Mouse (Mus musculus): Measurements from ENCODE around the gene Hdgfl2. TPM values are rescaled to one million over a fixed set of nuclear protein-coding genes. Genes with fewer than 3 reads are reported as not detected.

Gene Hdgfl2
- total and polyA plus RNA-seq, 3 experiments, result 35.3 to 93.6 (median 68.9) TPM

- no peaks in the 10 kb centered on the region for H3K9me3 ChIP-seq (replicated peaks; ENCODE audit: low read length)
- H3K4me2 ChIP-seq (ENCODE audit: insufficient read depth, low read depth, poor library complexity, severe bottlenecking), result no peak overlapping the region
- no peaks in the 10 kb centered on the region for H3K27me3 ChIP-seq (replicated peaks)
- H3K9ac ChIP-seq (ENCODE audit: insufficient read depth, low read depth), result no peak overlapping the region
- no peaks in the 10 kb centered on the region for H3K4me1 ChIP-seq (ENCODE audit: control insufficient read depth in 1 of 2, insufficient read depth in 2 of 2)
- peaks cover 27% of the 10 kb centered on the region for H3K79me2 ChIP-seq (replicated peaks; ENCODE audit: control insufficient read depth, extremely low read depth, insufficient read depth, poor library complexity, severe bottlenecking)
- in situ Hi-C loops (cut with MboI; ENCODE audit: low pct_ligation_motif_present, low pct_unique_long_range_greater_than_20kb, low sequenced_read_pairs) (no loop called here), dilution Hi-C loops (cut with MboI; ENCODE audit: extremely low pct_ligation_motif_present, extremely low pct_unique_long_range_greater_than_20kb, low sequenced_read_pairs) (no loop called here)
- peaks cover 65 to 90% of the 10 kb centered on the region in 2 experiments for H3K36me3 ChIP-seq (replicated peaks in 1 of 2; ENCODE audit: control insufficient read depth in 1 of 2, insufficient read depth in 1 of 2, low read length in 1 of 2)
- TF ChIP-seq USF1 (IDR thresholded peaks at IDR 0.05; ENCODE audit: low read depth, low read length) (no peak), RAD21 (IDR thresholded peaks at IDR 0.05; ENCODE audit: low read depth, low read length) (no peak), NRF1 (IDR thresholded peaks at IDR 0.05; ENCODE audit: low read depth, low read length) (no peak), ZNF384 (IDR thresholded peaks at IDR 0.05; ENCODE audit: low read depth, low read length) (no peak), NELFE (IDR thresholded peaks at IDR 0.05; ENCODE audit: low read depth, low read length) (no peak), CTCF (conservative IDR thresholded peaks at IDR 0.05 in 1 of 2, IDR thresholded peaks at IDR 0.05 in 1 of 2; ENCODE audit: low read depth in 2 of 2, low read length in 2 of 2) (no peak), RCOR1 (conservative IDR thresholded peaks at IDR 0.05; ENCODE audit: low read depth, low read length) (no peak), ZC3H11A (IDR thresholded peaks at IDR 0.05; ENCODE audit: low read depth, low read length) (no peak), KAT2A (IDR thresholded peaks at IDR 0.05; ENCODE audit: insufficient replicate concordance, low read length) (no peak), CHD1 (IDR thresholded peaks at IDR 0.05; ENCODE audit: low read depth, low read length) (no peak), UBTF (IDR thresholded peaks at IDR 0.05; ENCODE audit: low read depth, low read length) (no peak), HCFC1 (IDR thresholded peaks at IDR 0.05; ENCODE audit: low read depth, low read length) (no peak), SIN3A (IDR thresholded peaks at IDR 0.05; ENCODE audit: low read length) (no peak)
- no peak overlapping the region for H3K4me3 ChIP-seq (replicated peaks in 1 of 3; ENCODE audit: low read depth in 2 of 3, low read length in 2 of 3, poor library complexity in 1 of 3)
- no peak for DNase-seq (ENCODE audit: extremely low read depth)
- no peak overlapping the region for H3K27ac ChIP-seq (ENCODE audit: insufficient read depth, low read depth)
Observed at GRCm38 (mm10) chr17:56057381-56058120, 21.9 kb upstream of the Hdgfl2 start.

GRCm38 (mm10) chr17:56062081-56062480, 17.4 kb upstream of the Hdgfl2 start:
- H3K27me3 ChIP-seq (replicated peaks), result no peaks in the 10 kb centered on the region
- H3K79me2 ChIP-seq (replicated peaks; ENCODE audit: control insufficient read depth, extremely low read depth, insufficient read depth, poor library complexity, severe bottlenecking), result no peaks in the 10 kb centered on the region
- H3K4me2 ChIP-seq (ENCODE audit: insufficient read depth, low read depth, poor library complexity, severe bottlenecking), result no peak overlapping the region
- dilution Hi-C loops (cut with MboI; ENCODE audit: extremely low pct_ligation_motif_present, extremely low pct_unique_long_range_greater_than_20kb, low sequenced_read_pairs) (no loop called here), in situ Hi-C loops (cut with MboI; ENCODE audit: low pct_ligation_motif_present, low pct_unique_long_range_greater_than_20kb, low sequenced_read_pairs) (no loop called here)
- H3K36me3 ChIP-seq (replicated peaks in 1 of 2; ENCODE audit: control insufficient read depth in 1 of 2, insufficient read depth in 1 of 2, low read length in 1 of 2), result peaks cover 90 to 96% of the 10 kb centered on the region in 2 experiments
- no peaks in the 10 kb centered on the region for H3K9me3 ChIP-seq (replicated peaks; ENCODE audit: low read length)
- H3K4me1 ChIP-seq (ENCODE audit: control insufficient read depth in 1 of 2, insufficient read depth in 2 of 2), result no peaks in the 10 kb centered on the region
- H3K4me3 ChIP-seq (replicated peaks in 1 of 3; ENCODE audit: low read depth in 2 of 3, low read length in 2 of 3, poor library complexity in 1 of 3), result no peak overlapping the region
- TF ChIP-seq JUN (IDR thresholded peaks at IDR 0.05; ENCODE audit: insufficient read depth, low read depth, low read length) (no peak), JUND (conservative IDR thresholded peaks at IDR 0.05; ENCODE audit: low read depth, low read length) (no peak), SIN3A (IDR thresholded peaks at IDR 0.05; ENCODE audit: low read length) (no peak), MAFK (IDR thresholded peaks at IDR 0.05; ENCODE audit: insufficient replicate concordance, low read length) (no peak), NRF1 (IDR thresholded peaks at IDR 0.05; ENCODE audit: low read depth, low read length) (no peak), GABPA (IDR thresholded peaks at IDR 0.05; ENCODE audit: insufficient replicate concordance, low read depth, low read length) (no peak), MXI1 (IDR thresholded peaks at IDR 0.05; ENCODE audit: low read depth, low read length) (no peak)
- no peak overlapping the region for H3K27ac ChIP-seq (ENCODE audit: insufficient read depth, low read depth)
- no peak for DNase-seq (ENCODE audit: extremely low read depth)
- no peak overlapping the region for H3K9ac ChIP-seq (ENCODE audit: insufficient read depth, low read depth)
